Mouse (Mus musculus) lung, postnatal 36 days (tissue): Measurements from ENCODE around the gene Trmt13.

ENCODE experiments used
- DNase-seq: peaks from one replicate; pipeline ENCODE4 v3.0.0; 2022; ENCODE audit warnings: mixed read lengths

Trmt13 gene

GRCm38 (mm10) chr3:116632971-116633370, 18.6 kb upstream of the Trmt13 start:
- DNase-seq, result no peak

- no peak for DNase-seq
These were observed 17.1 kb upstream of the Trmt13 start for GRCm38 (mm10) chr3:116631459-116631858.

GRCm38 (mm10) chr3:116622641-116623040, 8.3 kb upstream of the Trmt13 start:
- no peak for DNase-seq

GRCm38 (mm10) chr3:116620636-116621370, 6.4 kb upstream of the Trmt13 start:
- no peak for DNase-seq

GRCm38 (mm10) chr3:116618855-116619254, 4.5 kb upstream of the Trmt13 start:
- DNase-seq, result no peak

GRCm38 (mm10) chr3:116615318-116616068, 1.1 kb upstream of the Trmt13 start:
- no peak for DNase-seq

GRCm38 (mm10) chr3:116604570-116604969, 9.8 kb downstream of the Trmt13 start:
- DNase-seq, result no peak

- DNase-seq, result no peak
These were observed 12.6 kb downstream of the Trmt13 start for GRCm38 (mm10) chr3:116601781-116602180.

- DNase-seq, result no peak
These were observed 13.4 kb downstream of the Trmt13 start for GRCm38 (mm10) chr3:116601005-116601404.

- no peak for DNase-seq
These were observed 14.7 kb downstream of the Trmt13 start for GRCm38 (mm10) chr3:116599705-116600104.

- DNase-seq, result no peak
These were observed 18.8 kb downstream of the Trmt13 start for GRCm38 (mm10) chr3:116595603-116595991.

- DNase-seq, result peak; percentile 99
These were observed 19.4 kb downstream of the Trmt13 start, which contains the start of gene Sass6 for GRCm38 (mm10) chr3:116594728-116595602. Sass6 (plus strand) TSS chr3:116594982.

GRCm38 (mm10) chr3:116594076-116594727, 20.2 kb downstream of the Trmt13 start:
- DNase-seq, result peak; percentile 44

GRCm38 (mm10) chr3:116582201-116582600, 32.2 kb downstream of the Trmt13 start:
- no peak for DNase-seq

- no peak for DNase-seq
These were observed 37.1 kb downstream of the Trmt13 start for GRCm38 (mm10) chr3:116577286-116577685.

GRCm38 (mm10) chr3:116570628-116571027, 43.8 kb downstream of the Trmt13 start:
- DNase-seq, result no peak

GRCm38 (mm10) chr3:116563095-116563492, 51.3 kb downstream of the Trmt13 start:
- DNase-seq, result no peak

- DNase-seq, result peak; percentile 2
These were observed 51.8 kb downstream of the Trmt13 start, which contains the start of gene Lrrc39 for GRCm38 (mm10) chr3:116562408-116563094. Lrrc39 (plus strand) TSS chr3:116562973.

GRCm38 (mm10) chr3:116561315-116561714, 53.1 kb downstream of the Trmt13 start:
- peak; percentile 7 for DNase-seq

- no peak for DNase-seq
These were observed 63.0 kb downstream of the Trmt13 start for GRCm38 (mm10) chr3:116551362-116551761.

- no peak for DNase-seq
These were observed 67.0 kb downstream of the Trmt13 start for GRCm38 (mm10) chr3:116547430-116547829.

- no peak for DNase-seq
These were observed 71.9 kb downstream of the Trmt13 start for GRCm38 (mm10) chr3:116542532-116542931.
